Mouse (Mus musculus): Measurements from ENCODE around the gene Tmem94.

- TF ChIP-seq MAFK (IDR thresholded peaks at IDR 0.05; ENCODE audit: insufficient read depth, low read depth, low read length) (no peak), ZNF384 (IDR thresholded peaks at IDR 0.05; ENCODE audit: low read depth, low read length) (no peak), CHD2 (IDR thresholded peaks at IDR 0.05; ENCODE audit: low read depth, low read length) (no peak), ZC3H11A (IDR thresholded peaks at IDR 0.05; ENCODE audit: borderline replicate concordance, low read depth, low read length) (no peak), HCFC1 (IDR thresholded peaks at IDR 0.05; ENCODE audit: borderline replicate concordance, insufficient read depth, low read length) (no peak)
Measured at GRCm38 (mm10) chr11:115749834-115750233, 15.4 kb upstream of the Tmem94 start.
